Mouse (Mus musculus) intestine, postnatal 0 days (tissue): ENCODE data around the gene Pim3. TPM values are rescaled to one million over a fixed set of nuclear protein-coding genes. Genes with fewer than 3 reads are reported as not detected.

Source experiments
- ATAC-seq: fragments of 200-750 bp; cut with Nextera tagmentation; 2 replicates; pipeline ENCODE4 v1.8.0; 2017; ENCODE audit warnings: mild to moderate bottlenecking, moderate TSS enrichment, moderate library complexity
- H3K27ac ChIP-seq: fragments of 300-500 bp; sonication (generic); 2 replicates; pipeline ENCODE4 v1.5.1; 2014; ENCODE audit warnings: mild to moderate bottlenecking, low read depth, low read length, moderate library complexity
- H3K27me3 ChIP-seq: fragments of 300-500 bp; sonication (generic); replicated peaks from 2 replicates; pipeline ENCODE4 v1.6.1; 2014; ENCODE audit warnings: low read length, mixed read lengths; ENCODE audit not compliant: control insufficient read depth, insufficient read depth
- H3K36me3 ChIP-seq: fragments of 300-500 bp; sonication (generic); 2 replicates; pipeline ENCODE4 v1.6.1; 2014; ENCODE audit warnings: mild to moderate bottlenecking, moderate library complexity; ENCODE audit not compliant: control insufficient read depth, insufficient read depth
- H3K4me1 ChIP-seq: fragments of 300-500 bp; sonication (generic); replicated peaks from 2 replicates; pipeline ENCODE4 v1.6.1; 2014; ENCODE audit warnings: antibody characterized with exemption, low read length, mixed read lengths; ENCODE audit not compliant: control insufficient read depth, insufficient read depth
- H3K4me2 ChIP-seq: fragments of 300-500 bp; sonication (generic); replicated peaks from 2 replicates; pipeline ENCODE4 v1.6.1; 2014; ENCODE audit warnings: low read depth, mild to moderate bottlenecking, moderate library complexity
- H3K4me3 ChIP-seq: fragments of 300-500 bp; sonication (generic); 2 replicates; pipeline ENCODE4 v1.5.1; 2014; ENCODE audit warnings: low read depth, low read length
- H3K9ac ChIP-seq: fragments of 300-500 bp; sonication (generic); 2 replicates; pipeline ENCODE4 v1.6.1; 2014; ENCODE audit warnings: mild to moderate bottlenecking, low read depth, low read length
- H3K9me3 ChIP-seq: fragments of 300-500 bp; sonication (generic); 2 replicates; pipeline ENCODE4 v1.6.1; 2016; ENCODE audit warnings: mixed run types; ENCODE audit not compliant: control insufficient read depth
- CTCF ChIP-seq: sonication (generic); IDR thresholded peaks from 2 replicates; pipeline ENCODE4 v1.5.1; 2016; ENCODE audit warnings: low read depth, mild to moderate bottlenecking, control low read depth, antibody characterized with exemption, moderate library complexity
- WGBS: fragments of 180-500 bp; shearing (Covaris S2); extraction: QIAGEN DNeasy Blood & Tissue Kit; methylation state at CpG from one replicate; pipeline ENCODE4 v1.1.7; 2014; 5-methylcytosine and 5-hydroxymethylcytosine counted together
- polyA plus RNA-seq: library from polyadenylated mRNA; unstranded; fragments of >200 nt; fragmentation: Nextera tagmentation; extraction: Ambion mirVana; gene quantifications from 2 replicates; pipeline ENCODE4 v1.2.1, GENCODE M21; 2015

Pim3 gene
- polyA plus RNA-seq, 1 experiment from 2014 or later: 36.8 TPM

- under 1% methylated on average over 87 of the region's 88 CpGs for WGBS
- ATAC-seq: peak; percentile 98
Measured at GRCm38 (mm10) chr15:88819026-88819905, 42.7 kb upstream of the Pim3 start, which contains the start of the genes Alg12 and Creld2. Gene Alg12 (minus strand): TSS chr15:88819318. Gene Creld2 (plus strand): TSS chr15:88819646.

DNA sequence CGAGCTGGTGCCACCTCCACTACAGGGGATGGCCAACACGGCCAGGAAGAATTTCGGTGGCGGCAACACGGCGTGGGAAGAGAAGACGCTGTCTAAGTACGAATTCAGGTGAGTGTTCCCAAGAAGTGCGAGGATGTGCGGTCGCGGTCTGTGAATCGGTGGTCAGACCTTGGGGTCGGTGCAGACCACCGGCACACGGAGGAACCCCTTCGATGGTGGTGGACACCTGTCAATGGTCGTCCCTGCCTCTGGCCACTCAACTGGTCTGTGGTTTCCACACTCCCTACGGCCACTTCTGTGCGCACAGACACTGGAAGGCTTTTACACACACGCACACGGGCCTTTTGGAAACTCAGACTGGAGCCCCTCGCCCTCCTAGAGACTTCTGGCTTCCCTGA is 42.1 kb upstream of the Pim3 start:
- Histone ChIP-seq H3K4me1 (peaks cover 2% of the 10 kb centered on the region; the same call in 1 of the 2 replicates), H3K27ac (peak overlapping the region; percentile 35), H3K4me2 (peak overlapping the region; percentile 95), H3K4me3 (peak overlapping the region; percentile 88), H3K9ac (peak overlapping the region; percentile 79), H3K9me3 (no peaks in the 10 kb centered on the region), H3K27me3 (no peaks in the 10 kb centered on the region), H3K36me3 (peaks cover 38% of the 10 kb centered on the region)
- no peak for ATAC-seq
- 1% methylated on average over 23 of the region's 23 CpGs for WGBS
- TF ChIP-seq CTCF: no peak

More at GRCm38 (mm10) chr15:88819026-88819905, 42.7 kb upstream of the Pim3 start, which contains the start of the genes Alg12 and Creld2:
- H3K9ac ChIP-seq: peak within 1 kb of the TSS; percentile 79
- H3K4me3 ChIP-seq: peak within 1 kb of the TSS; percentile 88
- peak within 1 kb of the TSS; percentile 83 for H3K27ac ChIP-seq
- H3K9me3 ChIP-seq: no peaks in the 10 kb centered on the region
- no peak for TF ChIP-seq CTCF
- no peaks in the 10 kb centered on the region for H3K27me3 ChIP-seq
- H3K4me2 ChIP-seq: peak within 1 kb of the TSS; percentile 95
- peaks cover 2% of the 10 kb centered on the region; the same call in 1 of the 2 replicates for H3K4me1 ChIP-seq
- H3K36me3 ChIP-seq: peaks cover 38% of the 10 kb centered on the region

- H3K4me2 ChIP-seq: no peak overlapping the region
- H3K27ac ChIP-seq: no peak overlapping the region; the same call in 1 of the 2 replicates
- no peak overlapping the region for H3K4me3 ChIP-seq
- ATAC-seq: no peak
- TF ChIP-seq CTCF: no peak
- WGBS: 74% methylated on average over 7 of the region's 7 CpGs
- peaks cover 45% of the 10 kb centered on the region for H3K36me3 ChIP-seq
- no peaks in the 10 kb centered on the region for H3K27me3 ChIP-seq
- H3K9ac ChIP-seq: no peak overlapping the region
- H3K4me1 ChIP-seq: peaks cover 2% of the 10 kb centered on the region; the same call in 1 of the 2 replicates
- H3K9me3 ChIP-seq: no peaks in the 10 kb centered on the region
Measured at GRCm38 (mm10) chr15:88821403-88821802, 40.6 kb upstream of the Pim3 start.

DNA sequence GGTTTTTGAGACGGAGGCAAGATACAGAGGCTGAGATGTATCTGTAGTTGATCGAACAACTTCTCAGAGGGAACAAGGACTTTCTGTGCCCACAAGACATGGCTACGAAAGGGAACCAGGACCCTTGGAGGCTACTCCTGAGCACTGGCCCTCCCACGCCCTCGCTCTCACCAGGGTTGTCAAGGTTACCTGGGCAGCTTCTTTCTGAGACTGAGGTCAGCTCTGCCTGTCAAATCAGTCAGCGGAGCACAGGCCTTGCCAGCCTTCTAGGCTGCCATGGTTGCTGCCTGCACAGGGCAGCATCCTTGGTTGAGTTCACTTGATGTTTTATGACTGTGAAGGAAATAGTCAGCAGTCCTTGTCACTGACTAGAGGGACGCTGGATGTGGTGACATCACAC is 39.5 kb upstream of the Pim3 start:
- ATAC-seq: no peak
- 88% methylated on average over 7 of the region's 7 CpGs for WGBS
- TF ChIP-seq CTCF: no peak
- H3K9ac ChIP-seq: no peak overlapping the region
- no peaks in the 10 kb centered on the region for H3K27me3 ChIP-seq
- H3K4me3 ChIP-seq: no peak overlapping the region
- H3K36me3 ChIP-seq: peaks cover 45% of the 10 kb centered on the region
- no peak overlapping the region for H3K4me2 ChIP-seq
- peaks cover 2% of the 10 kb centered on the region; the same call in 1 of the 2 replicates for H3K4me1 ChIP-seq
- no peaks in the 10 kb centered on the region for H3K9me3 ChIP-seq
- H3K27ac ChIP-seq: no peak overlapping the region

GRCm38 (mm10) chr15:88823376-88823775 is 38.6 kb upstream of the Pim3 start:
- no peak for TF ChIP-seq CTCF

GRCm38 (mm10) chr15:88827466-88827865 is 34.5 kb upstream of the Pim3 start:
- Histone ChIP-seq H3K27me3 (no peaks in the 10 kb centered on the region), H3K4me3 (no peak overlapping the region), H3K27ac (no peak overlapping the region), H3K4me2 (no peak overlapping the region), H3K9ac (no peak overlapping the region), H3K4me1 (no peaks in the 10 kb centered on the region), H3K36me3 (peaks cover 37% of the 10 kb centered on the region), H3K9me3 (no peaks in the 10 kb centered on the region)
- no peak for ATAC-seq
- no peak for TF ChIP-seq CTCF
- 92% methylated on average over 6 of the region's 6 CpGs for WGBS

More at GRCm38 (mm10) chr15:88823376-88823775, 38.6 kb upstream of the Pim3 start:
- H3K27ac ChIP-seq: no peak overlapping the region
- WGBS: 98% methylated on average over 5 of the region's 5 CpGs
- H3K9ac ChIP-seq: no peak overlapping the region
- H3K27me3 ChIP-seq: no peaks in the 10 kb centered on the region
- ATAC-seq: no peak
- H3K9me3 ChIP-seq: no peaks in the 10 kb centered on the region
- H3K36me3 ChIP-seq: peaks cover 45% of the 10 kb centered on the region
- H3K4me3 ChIP-seq: no peak overlapping the region
- peaks cover 2% of the 10 kb centered on the region; the same call in 1 of the 2 replicates for H3K4me1 ChIP-seq
- no peak overlapping the region for H3K4me2 ChIP-seq
